Comparison of ENCODE assay signal across 11 mouse cellular contexts in genomic region chr6:54700516-54700915, GRCm38 (mm10).
"Had no signal": no experiment of that assay in that cellular context is flagged by ENCODE, and none has a peak within 500 bp of the region (broad histone marks: within the 10 kb centered on the region; RNA-seq: fewer than 3 reads in every experiment).

No protein-coding gene starts in this region.

- DNase-seq: liver; liver, embryonic 13.5 days; liver, postnatal 0 days had no signal

- ATAC-seq: liver, postnatal 0 days; midbrain, embryonic 16.5 days had no signal

- H3K36me3 ChIP-seq: limb, embryonic 12.5 days; liver, embryonic 13.5 days; lung, embryonic 15.5 days; midbrain, embryonic 12.5 days had no signal

- H3K9ac ChIP-seq: hindbrain, embryonic 15.5 days; limb, embryonic 12.5 days; liver, embryonic 13.5 days; liver, postnatal 0 days; lung, embryonic 15.5 days; midbrain, embryonic 12.5 days had no signal

- H3K27me3 ChIP-seq: hindbrain, embryonic 15.5 days had no signal

- H3K9me3 ChIP-seq: hindbrain, embryonic 15.5 days; limb, embryonic 12.5 days; liver, embryonic 13.5 days; lung, embryonic 15.5 days; midbrain, embryonic 12.5 days; neural tube, embryonic 13.5 days had no signal

- H3K27ac ChIP-seq: kidney, postnatal 0 days; limb, embryonic 12.5 days; liver, embryonic 13.5 days; lung, embryonic 15.5 days; midbrain, embryonic 12.5 days; neural tube, embryonic 13.5 days; stomach, postnatal 0 days had no signal

- H3K4me3 ChIP-seq: hindbrain, embryonic 15.5 days; liver, embryonic 13.5 days; lung, embryonic 15.5 days; midbrain, embryonic 12.5 days; neural tube, embryonic 13.5 days had no signal
